Mouse (Mus musculus) C2C12 (cell line): ENCODE data around the gene 2810021J22Rik. TPM values are rescaled to one million over a fixed set of nuclear protein-coding genes. Genes with fewer than 3 reads are reported as not detected.

Experiments
- H3K27me3 ChIP-seq: one replicate; pipeline ENCODE4 v1.6.1; 2011; ENCODE audit not compliant: control insufficient read depth, insufficient read depth, insufficient read length
- H3K36me3 ChIP-seq: one replicate; pipeline ENCODE4 v1.6.1; 2011; ENCODE audit not compliant: control insufficient read depth, insufficient read depth
- H3K4me3 ChIP-seq: one replicate; pipeline ENCODE4 v1.5.1; 2011; ENCODE audit warnings: mild to moderate bottlenecking, control low read depth; ENCODE audit not compliant: poor library complexity, insufficient read depth, severe bottlenecking
- H3K79me2 ChIP-seq: one replicate; pipeline ENCODE4 v1.6.1; 2011; ENCODE audit not compliant: control insufficient read depth, insufficient read depth
- H3K79me3 ChIP-seq: one replicate; pipeline ENCODE4 v1.6.1; 2011; ENCODE audit warnings: low read depth, control low read depth
- H3ac ChIP-seq: one replicate; pipeline ENCODE3; 2011; ENCODE audit warnings: low read depth; ENCODE audit not compliant: control insufficient read depth, insufficient read length
- CEBPB ChIP-seq: IDR thresholded peaks from one replicate; pipeline ENCODE4 v1.6.1; 2011; ENCODE audit warnings: low read depth, mild to moderate bottlenecking, control low read depth, moderate library complexity
- CTCF ChIP-seq: IDR thresholded peaks from one replicate; pipeline ENCODE4 v1.5.1; 2011; ENCODE audit not compliant: control insufficient read depth, insufficient read depth, insufficient read length
- FOSL1 ChIP-seq: IDR thresholded peaks from one replicate; pipeline ENCODE4 v1.8.0; 2011; ENCODE audit warnings: mild to moderate bottlenecking, low read length; ENCODE audit not compliant: poor library complexity, insufficient read depth, severe bottlenecking
- MAX ChIP-seq: IDR thresholded peaks from one replicate; pipeline ENCODE4 v1.6.1; 2011; ENCODE audit warnings: mild to moderate bottlenecking, control low read depth
- MYOD1 ChIP-seq: IDR thresholded peaks from one replicate; pipeline ENCODE4 v1.6.1; 2011; ENCODE audit warnings: low read depth; ENCODE audit not compliant: control insufficient read depth, insufficient read length
- MYOG ChIP-seq: IDR thresholded peaks from one replicate; pipeline ENCODE4 v1.6.1; 2011; ENCODE audit not compliant: control insufficient read depth, insufficient read length; ENCODE audit errors: extremely low read depth
- USF1 ChIP-seq: IDR thresholded peaks from one replicate; pipeline ENCODE4 v1.6.1; 2011; ENCODE audit warnings: low read depth, mild to moderate bottlenecking, control low read depth, moderate library complexity
- polyA plus RNA-seq: library from polyadenylated mRNA; unstranded; fragments of >200 nt; fragmentation: generic; extraction: Trizol; gene quantifications from one replicate; pipeline ENCODE4 v1.2.1, GENCODE M21; 2012; ENCODE audit warnings: missing spikeins

The 2810021J22Rik gene
- polyA plus RNA-seq, 1 experiment = 2.2 TPM

- no peak overlapping the region for H3ac ChIP-seq
- TF ChIP-seq MYOG (no peak), CTCF (no peak), FOSL1 (no peak), CEBPB (no peak)
- no peaks in the 10 kb centered on the region for H3K27me3 ChIP-seq
- peaks cover 30% of the 10 kb centered on the region for H3K36me3 ChIP-seq
- no peaks in the 10 kb centered on the region for H3K79me2 ChIP-seq
- no peak overlapping the region for H3K4me3 ChIP-seq
- H3K79me3 ChIP-seq = no peaks in the 10 kb centered on the region
These were observed 62.6 kb downstream of the 2810021J22Rik start for GRCm38 (mm10) chr11:58929641-58930040.

GRCm38 (mm10) chr11:58930254-58930653 is 63.2 kb downstream of the 2810021J22Rik start:
- Histone ChIP-seq H3ac (no peak overlapping the region), H3K27me3 (no peaks in the 10 kb centered on the region), H3K4me3 (no peak overlapping the region), H3K79me3 (no peaks in the 10 kb centered on the region), H3K36me3 (peaks cover 31% of the 10 kb centered on the region), H3K79me2 (no peaks in the 10 kb centered on the region)
- TF ChIP-seq MYOG = no peak
- TF ChIP-seq MAX = no peak
- no peak for TF ChIP-seq MYOD1
- TF ChIP-seq CTCF = no peak
- TF ChIP-seq USF1 = no peak
- no peak for TF ChIP-seq FOSL1
- no peak for TF ChIP-seq CEBPB

- Histone ChIP-seq H3K79me2 (peaks cover 11% of the 10 kb centered on the region), H3K4me3 (no peak overlapping the region), H3ac (no peak overlapping the region), H3K79me3 (peaks cover 4% of the 10 kb centered on the region), H3K36me3 (peaks cover 43% of the 10 kb centered on the region), H3K27me3 (no peaks in the 10 kb centered on the region)
- no peak for TF ChIP-seq FOSL1
- TF ChIP-seq MYOG = no peak
- TF ChIP-seq USF1 = no peak
- TF ChIP-seq MYOD1 = no peak
- no peak for TF ChIP-seq MAX
- no peak for TF ChIP-seq CTCF
- TF ChIP-seq CEBPB = no peak
These were observed 64.6 kb downstream of the 2810021J22Rik start for GRCm38 (mm10) chr11:58931576-58931975.

Other genes starting within 250 kb of the 2810021J22Rik start
- not detected for gene Olfr323, start 236.7 kb upstream of the 2810021J22Rik start, polyA plus RNA-seq
- not detected for gene Trim58, start 226.8 kb upstream of the 2810021J22Rik start, polyA plus RNA-seq
- not detected for gene Olfr322, start 208.4 kb upstream of the 2810021J22Rik start, polyA plus RNA-seq
- not detected for gene Olfr320, start 186.1 kb upstream of the 2810021J22Rik start, polyA plus RNA-seq
- gene Olfr319, start 168.1 kb upstream of the 2810021J22Rik start, polyA plus RNA-seq = not detected
- gene Olfr318, start 143.2 kb upstream of the 2810021J22Rik start, polyA plus RNA-seq = not detected
- gene Olfr317, start 128.0 kb upstream of the 2810021J22Rik start, polyA plus RNA-seq = not detected
- gene Olfr316, start 114.5 kb upstream of the 2810021J22Rik start, polyA plus RNA-seq = not detected
- gene Olfr315, start 94.0 kb upstream of the 2810021J22Rik start, polyA plus RNA-seq = not detected
- gene Olfr314, start 84.3 kb upstream of the 2810021J22Rik start, polyA plus RNA-seq = not detected
- not detected for gene Fam183b, start 65.3 kb upstream of the 2810021J22Rik start, polyA plus RNA-seq
- gene Olfr313, start 52.2 kb upstream of the 2810021J22Rik start, polyA plus RNA-seq = not detected
- not detected for gene Olfr312, start 38.0 kb upstream of the 2810021J22Rik start, polyA plus RNA-seq
- not detected for gene Olfr311, start 28.0 kb upstream of the 2810021J22Rik start, polyA plus RNA-seq
- 0.32 TPM for gene Gm12258, start 20.1 kb upstream of the 2810021J22Rik start, polyA plus RNA-seq
- gene Zfp39, start 37.0 kb downstream of the 2810021J22Rik start, polyA plus RNA-seq = 0.64 TPM
- not detected for gene Btnl10, start 50.7 kb downstream of the 2810021J22Rik start, polyA plus RNA-seq
- gene Rnf187, start 71.7 kb downstream of the 2810021J22Rik start, polyA plus RNA-seq = 245 TPM
- gene Hist3h2ba, start 81.7 kb downstream of the 2810021J22Rik start, polyA plus RNA-seq = 1.6 TPM
- gene Hist3h2a, start 87.5 kb downstream of the 2810021J22Rik start, polyA plus RNA-seq = 11.4 TPM
- gene Trim17, start 87.5 kb downstream of the 2810021J22Rik start, polyA plus RNA-seq = 0.22 TPM
- gene Trim11, start 110.9 kb downstream of the 2810021J22Rik start, polyA plus RNA-seq = 15.1 TPM